Mouse (Mus musculus) hindbrain, embryonic 11.5 days (tissue): ENCODE measurements around the gene Slc16a14. TPM values are rescaled to one million over a fixed set of nuclear protein-coding genes. Genes with fewer than 3 reads are reported as not detected.

ENCODE experiments used
- ATAC-seq: fragments of 200-750 bp; cut with Nextera tagmentation; 2 replicates; pipeline ENCODE4 v1.8.0; 2017; ENCODE audit warnings: mild to moderate bottlenecking, moderate TSS enrichment, moderate library complexity; ENCODE audit not compliant: low FRiP score
- DNase-seq: peaks from one replicate; pipeline ENCODE4 v3.0.0-alpha.2; 2015; ENCODE audit warnings: low spot score
- H3K27ac ChIP-seq: fragments of 300-500 bp; sonication (generic); 2 replicates; pipeline ENCODE4 v1.5.1; 2014; ENCODE audit warnings: mild to moderate bottlenecking, low read depth, low read length
- H3K27me3 ChIP-seq: fragments of 300-500 bp; sonication (generic); 2 replicates; pipeline ENCODE4 v1.6.1; 2014; ENCODE audit warnings: mild to moderate bottlenecking, low read length, moderate library complexity, mixed read lengths; ENCODE audit not compliant: control insufficient read depth, insufficient read depth
- H3K36me3 ChIP-seq: fragments of 300-500 bp; sonication (generic); 2 replicates; pipeline ENCODE4 v1.6.1; 2014; ENCODE audit warnings: mild to moderate bottlenecking, low read length, moderate library complexity, mixed read lengths; ENCODE audit not compliant: control insufficient read depth, insufficient read depth
- H3K4me1 ChIP-seq: fragments of 300-500 bp; sonication (generic); replicated peaks from 2 replicates; pipeline ENCODE4 v1.6.1; 2014; ENCODE audit warnings: low read length, mixed read lengths; ENCODE audit not compliant: control insufficient read depth, insufficient read depth
- H3K4me2 ChIP-seq: fragments of 300-500 bp; sonication (generic); replicated peaks from 2 replicates; pipeline ENCODE4 v1.6.1; 2014; ENCODE audit warnings: mild to moderate bottlenecking, low read depth, low read length
- H3K4me3 ChIP-seq: fragments of 300-500 bp; sonication (generic); 2 replicates; pipeline ENCODE4 v1.5.1; 2014; ENCODE audit warnings: low read depth, low read length
- H3K9ac ChIP-seq: fragments of 300-500 bp; sonication (generic); 2 replicates; pipeline ENCODE4 v1.6.1; 2014; ENCODE audit warnings: low read depth, low read length
- H3K9me3 ChIP-seq: fragments of 300-500 bp; sonication (generic); 2 replicates; pipeline ENCODE4 v1.6.1; 2016; ENCODE audit warnings: low read length; ENCODE audit not compliant: control insufficient read depth
- WGBS: fragments of 180-500 bp; shearing (Covaris S2); extraction: QIAGEN DNeasy Blood & Tissue Kit; methylation state at CpG from one replicate; pipeline ENCODE4 v1.1.7; 2014; 5-methylcytosine and 5-hydroxymethylcytosine counted together
- polyA plus RNA-seq: library from polyadenylated mRNA; unstranded; fragments of >200 nt; fragmentation: Nextera tagmentation; extraction: Ambion mirVana; gene quantifications from 2 replicates; pipeline ENCODE4 v1.2.1, GENCODE M21; 2014

The Slc16a14 gene
- polyA plus RNA-seq, 1 experiment from 2014 or later: 2.9 TPM

DNA sequence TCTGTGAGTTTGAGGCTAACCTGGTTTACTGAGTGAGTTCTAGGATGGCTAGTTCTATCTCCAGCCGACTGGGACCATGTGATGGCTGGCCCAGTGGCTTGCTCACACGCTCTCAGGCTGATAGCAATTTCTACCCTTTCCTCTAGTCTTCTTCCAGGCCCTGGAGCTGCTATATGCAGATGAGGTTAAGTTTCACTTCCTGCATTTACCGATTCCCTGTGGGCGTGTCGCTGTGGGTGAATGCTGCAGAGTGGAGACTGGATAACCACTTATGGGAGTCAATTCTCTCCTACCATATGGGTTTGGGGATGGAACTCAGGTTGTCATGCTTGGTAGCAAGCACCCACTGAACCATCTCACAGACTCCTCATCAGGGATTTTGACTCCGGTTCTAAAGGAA, 10.8 kb downstream of the Slc16a14 start:
- no peak for ATAC-seq
- H3K4me2 ChIP-seq: no peak overlapping the region
- H3K9me3 ChIP-seq: no peaks in the 10 kb centered on the region
- H3K36me3 ChIP-seq: no peaks in the 10 kb centered on the region
- no peak overlapping the region for H3K9ac ChIP-seq
- no peaks in the 10 kb centered on the region for H3K27me3 ChIP-seq
- 83% methylated on average over 6 of the region's 6 CpGs for WGBS
- H3K4me3 ChIP-seq: no peak overlapping the region
- no peak for DNase-seq
- H3K27ac ChIP-seq: no peak overlapping the region
- H3K4me1 ChIP-seq: no peaks in the 10 kb centered on the region

DNA sequence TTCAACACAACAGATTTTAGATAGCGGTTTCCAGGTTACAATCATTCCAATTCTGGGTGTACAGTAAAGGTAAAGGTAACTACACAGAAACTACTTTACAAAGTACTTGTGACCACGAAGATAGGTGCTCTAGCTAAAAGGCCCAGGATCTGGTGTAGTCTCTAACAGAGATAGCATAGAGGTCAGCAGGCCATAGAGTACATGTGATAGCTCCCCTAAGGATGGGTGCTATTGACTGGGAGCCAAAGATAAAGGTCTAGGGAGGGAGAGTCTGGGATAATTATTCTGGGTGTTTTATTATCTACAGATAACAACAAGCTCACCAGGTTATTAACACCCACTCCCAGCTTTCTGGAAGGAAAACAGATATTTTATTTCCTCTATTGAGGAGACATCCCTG, 11.5 kb downstream of the Slc16a14 start:
- no peaks in the 10 kb centered on the region for H3K27me3 ChIP-seq
- H3K9ac ChIP-seq: no peak overlapping the region
- WGBS: 90% methylated on average over 2 of the region's 2 CpGs
- H3K27ac ChIP-seq: no peak overlapping the region
- H3K36me3 ChIP-seq: no peaks in the 10 kb centered on the region
- no peak for DNase-seq
- H3K4me2 ChIP-seq: no peak overlapping the region
- H3K4me3 ChIP-seq: no peak overlapping the region
- H3K9me3 ChIP-seq: no peaks in the 10 kb centered on the region
- H3K4me1 ChIP-seq: no peaks in the 10 kb centered on the region
- no peak for ATAC-seq

DNA sequence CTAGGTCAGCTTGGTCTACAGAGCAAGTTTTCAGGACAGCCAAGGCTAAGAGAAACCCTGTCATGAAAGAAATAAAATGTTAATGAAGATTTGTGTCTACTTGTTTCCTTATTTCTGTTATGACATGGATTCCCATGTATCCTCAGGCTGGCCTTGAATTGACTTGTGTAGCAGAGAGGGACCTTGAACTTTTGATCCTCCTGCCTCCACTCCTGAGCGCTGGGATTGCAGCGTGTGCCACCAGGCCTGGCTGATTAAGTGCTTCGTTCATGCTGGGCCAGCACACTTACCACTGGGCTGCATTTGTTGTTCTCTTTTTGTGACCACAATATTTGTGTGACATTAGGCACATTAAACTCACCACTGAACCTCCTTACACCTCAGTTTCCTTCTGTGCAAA, 16.1 kb downstream of the Slc16a14 start:
- ATAC-seq: no peak
- no peak overlapping the region for H3K27ac ChIP-seq
- WGBS: 82% methylated on average over 3 of the region's 3 CpGs
- no peaks in the 10 kb centered on the region for H3K4me1 ChIP-seq
- H3K4me2 ChIP-seq: no peak overlapping the region
- no peaks in the 10 kb centered on the region for H3K9me3 ChIP-seq
- H3K27me3 ChIP-seq: no peaks in the 10 kb centered on the region
- no peak overlapping the region for H3K4me3 ChIP-seq
- DNase-seq: no peak
- H3K9ac ChIP-seq: no peak overlapping the region
- H3K36me3 ChIP-seq: no peaks in the 10 kb centered on the region

DNA sequence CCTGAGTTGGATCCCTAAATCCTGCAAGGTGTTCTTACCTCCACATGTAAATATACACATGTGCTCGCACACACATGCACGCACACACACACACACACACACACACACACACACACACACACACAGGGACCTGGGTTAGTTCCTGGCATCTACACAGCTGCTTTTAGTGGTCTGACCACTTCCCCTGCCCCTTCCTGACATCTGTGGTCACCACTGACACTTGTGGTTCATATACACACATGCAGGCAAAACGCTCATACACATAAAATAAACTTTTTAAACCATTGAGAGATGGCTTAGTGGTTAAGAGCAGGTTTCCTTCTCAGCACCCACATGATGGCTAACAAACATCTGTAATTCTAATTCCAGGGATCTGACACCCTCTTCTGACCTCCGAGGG, 19.9 kb downstream of the Slc16a14 start:
- H3K27ac ChIP-seq: no peak overlapping the region
- 93% methylated on average over 4 of the region's 4 CpGs for WGBS
- peaks cover 2% of the 10 kb centered on the region; the same call in 1 of the 2 replicates for H3K4me1 ChIP-seq
- H3K4me3 ChIP-seq: no peak overlapping the region
- H3K9me3 ChIP-seq: no peaks in the 10 kb centered on the region
- DNase-seq (no peak), ATAC-seq (no peak)
- no peak overlapping the region for H3K4me2 ChIP-seq
- no peaks in the 10 kb centered on the region for H3K27me3 ChIP-seq
- H3K9ac ChIP-seq: no peak overlapping the region
- H3K36me3 ChIP-seq: no peaks in the 10 kb centered on the region

DNA sequence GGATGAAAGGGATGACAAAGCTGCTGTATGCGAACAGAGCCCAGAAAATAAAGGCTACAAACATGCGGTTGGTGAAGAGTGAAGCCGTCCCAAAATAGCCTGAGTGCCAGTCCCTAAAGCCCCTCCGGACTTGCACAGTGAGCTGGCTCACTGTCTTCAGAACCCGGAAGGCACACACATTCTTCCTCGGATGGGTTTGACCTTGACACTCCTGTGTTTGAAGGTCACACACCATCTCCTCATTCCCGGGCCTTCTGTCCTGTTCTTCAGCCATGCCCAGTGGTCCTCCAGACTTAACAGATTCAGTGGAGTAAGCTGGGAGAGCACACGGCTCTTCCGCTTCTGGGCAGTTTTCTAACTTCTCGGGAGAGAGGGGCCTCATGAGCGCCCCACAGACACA, 22.4 kb downstream of the Slc16a14 start:
- no peak for ATAC-seq
- Histone ChIP-seq H3K27me3 (no peaks in the 10 kb centered on the region), H3K9me3 (no peaks in the 10 kb centered on the region), H3K4me1 (peaks cover 2% of the 10 kb centered on the region; the same call in 1 of the 2 replicates), H3K4me2 (no peak overlapping the region), H3K36me3 (no peaks in the 10 kb centered on the region), H3K4me3 (no peak overlapping the region), H3K27ac (no peak overlapping the region), H3K9ac (no peak overlapping the region)
- 97% methylated on average over 11 of the region's 11 CpGs for WGBS
- DNase-seq: no peak

DNA sequence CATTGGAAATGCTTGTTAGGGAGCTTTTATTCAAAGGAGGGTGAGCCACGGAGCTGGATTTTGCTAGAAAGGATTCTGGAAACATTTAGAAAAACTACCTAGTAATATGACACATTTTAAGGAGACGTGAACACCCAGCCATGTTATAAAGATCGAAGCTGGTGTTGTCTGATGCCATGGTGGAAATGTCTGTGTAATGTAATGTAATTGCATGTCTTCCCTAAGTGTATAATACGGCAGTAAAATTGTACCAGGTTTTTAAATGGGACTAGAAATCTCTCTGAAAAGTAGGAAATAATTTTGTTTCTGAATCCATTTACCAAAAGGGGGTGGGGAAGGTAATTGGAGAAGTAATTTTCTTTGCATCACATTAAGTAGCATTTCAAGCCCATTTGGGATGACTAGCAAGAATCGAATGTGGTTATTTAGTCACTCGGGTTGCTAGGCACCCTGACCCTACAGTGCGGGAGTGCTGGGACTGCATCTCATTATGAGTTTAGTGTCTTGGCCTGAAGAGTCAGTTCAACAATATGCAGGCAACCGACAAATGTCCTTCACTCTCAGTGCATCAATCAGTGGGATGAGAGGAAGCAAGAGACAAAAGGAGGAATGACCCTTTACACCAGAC, 24.6 kb downstream of the Slc16a14 start:
- H3K36me3 ChIP-seq: no peaks in the 10 kb centered on the region
- H3K9me3 ChIP-seq: no peaks in the 10 kb centered on the region
- H3K9ac ChIP-seq: no peak overlapping the region
- no peak overlapping the region for H3K4me3 ChIP-seq
- ATAC-seq: peak; percentile 67; the same call in 1 of the 2 replicates
- peak; percentile 49 for DNase-seq
- WGBS: 60% methylated on average over 8 of the region's 8 CpGs
- H3K4me1 ChIP-seq: peaks cover 2% of the 10 kb centered on the region; the same call in 1 of the 2 replicates
- no peak overlapping the region for H3K27ac ChIP-seq
- H3K27me3 ChIP-seq: no peaks in the 10 kb centered on the region
- no peak overlapping the region for H3K4me2 ChIP-seq

DNA sequence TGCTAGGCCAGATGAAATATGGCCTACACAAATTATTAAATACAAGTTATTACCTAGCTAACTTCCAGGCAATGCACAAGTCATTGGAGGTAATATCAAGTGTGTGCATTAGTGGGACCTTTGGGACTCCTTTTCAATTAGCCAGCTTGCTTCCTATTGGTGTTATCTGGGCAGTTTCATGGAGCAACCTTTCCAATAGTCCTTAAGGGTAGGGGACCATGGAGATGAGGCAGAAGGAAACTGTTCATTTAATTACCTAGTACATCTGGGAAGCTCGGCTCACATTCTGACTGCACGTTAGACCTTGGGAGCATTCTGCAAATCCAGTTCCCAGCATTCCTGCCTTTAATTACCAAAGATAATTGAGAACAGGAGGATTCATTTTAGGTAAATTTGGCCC, 30.5 kb downstream of the Slc16a14 start:
- H3K27ac ChIP-seq: no peak overlapping the region
- DNase-seq (no peak), ATAC-seq (no peak)
- no peaks in the 10 kb centered on the region for H3K27me3 ChIP-seq
- H3K4me2 ChIP-seq: no peak overlapping the region
- no peaks in the 10 kb centered on the region for H3K9me3 ChIP-seq
- H3K4me3 ChIP-seq: no peak overlapping the region
- no peaks in the 10 kb centered on the region for H3K36me3 ChIP-seq
- WGBS: 97% methylated on average over 2 of the region's 2 CpGs
- no peak overlapping the region for H3K9ac ChIP-seq
- H3K4me1 ChIP-seq: no peaks in the 10 kb centered on the region

DNA sequence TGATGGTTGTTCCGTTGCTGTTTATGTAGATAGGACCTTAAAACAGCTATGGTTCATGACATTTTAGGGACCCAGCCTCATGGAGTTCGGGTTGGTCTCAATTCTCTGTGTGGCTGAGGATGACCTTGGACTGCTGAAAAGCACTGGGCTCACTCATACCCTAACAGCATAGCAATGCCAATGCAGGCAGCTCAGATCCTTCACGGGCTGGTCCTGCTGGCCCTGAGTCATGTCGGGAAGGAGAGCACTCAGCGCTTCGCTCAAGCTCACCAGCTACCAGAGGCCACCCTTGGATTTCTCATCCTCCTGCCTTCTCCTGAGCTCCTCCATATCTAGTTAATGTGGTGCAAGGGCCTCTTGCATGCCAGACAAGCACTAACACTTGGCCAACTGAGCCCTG, 35.8 kb downstream of the Slc16a14 start:
- ATAC-seq (no peak), DNase-seq (no peak)
- Histone ChIP-seq H3K36me3 (no peaks in the 10 kb centered on the region), H3K4me2 (no peak overlapping the region), H3K4me3 (no peak overlapping the region), H3K27ac (no peak overlapping the region), H3K9me3 (no peaks in the 10 kb centered on the region), H3K27me3 (no peaks in the 10 kb centered on the region), H3K9ac (no peak overlapping the region), H3K4me1 (no peaks in the 10 kb centered on the region)
- WGBS: 89% methylated on average over 6 of the region's 6 CpGs

DNA sequence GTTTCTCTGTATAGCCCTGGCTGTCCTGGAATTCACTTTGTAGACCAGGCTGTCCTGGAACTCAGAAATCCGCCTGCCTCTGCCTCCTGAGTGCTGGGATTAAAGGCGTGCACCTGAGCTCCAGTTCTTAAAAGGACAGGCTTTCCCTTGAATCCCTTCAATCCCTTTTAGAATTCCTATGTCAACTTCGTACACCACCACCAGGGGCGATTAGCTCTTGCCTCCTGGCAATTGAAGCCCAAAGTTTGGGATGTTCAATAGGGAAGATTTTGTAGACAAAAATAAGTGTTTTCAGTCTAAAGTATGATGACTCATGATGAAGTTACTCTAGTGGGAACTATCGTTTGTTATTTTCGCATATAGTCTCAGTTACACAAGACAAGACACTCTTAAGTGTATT, 37.6 kb downstream of the Slc16a14 start:
- H3K27ac ChIP-seq: no peak overlapping the region
- 80% methylated on average over 6 of the region's 6 CpGs for WGBS
- no peak overlapping the region for H3K4me3 ChIP-seq
- no peaks in the 10 kb centered on the region for H3K27me3 ChIP-seq
- no peak for DNase-seq
- ATAC-seq: no peak
- H3K4me1 ChIP-seq: no peaks in the 10 kb centered on the region
- H3K4me2 ChIP-seq: no peak overlapping the region
- H3K9me3 ChIP-seq: no peaks in the 10 kb centered on the region
- no peaks in the 10 kb centered on the region for H3K36me3 ChIP-seq
- no peak overlapping the region for H3K9ac ChIP-seq
